In the genomic region with DNA sequence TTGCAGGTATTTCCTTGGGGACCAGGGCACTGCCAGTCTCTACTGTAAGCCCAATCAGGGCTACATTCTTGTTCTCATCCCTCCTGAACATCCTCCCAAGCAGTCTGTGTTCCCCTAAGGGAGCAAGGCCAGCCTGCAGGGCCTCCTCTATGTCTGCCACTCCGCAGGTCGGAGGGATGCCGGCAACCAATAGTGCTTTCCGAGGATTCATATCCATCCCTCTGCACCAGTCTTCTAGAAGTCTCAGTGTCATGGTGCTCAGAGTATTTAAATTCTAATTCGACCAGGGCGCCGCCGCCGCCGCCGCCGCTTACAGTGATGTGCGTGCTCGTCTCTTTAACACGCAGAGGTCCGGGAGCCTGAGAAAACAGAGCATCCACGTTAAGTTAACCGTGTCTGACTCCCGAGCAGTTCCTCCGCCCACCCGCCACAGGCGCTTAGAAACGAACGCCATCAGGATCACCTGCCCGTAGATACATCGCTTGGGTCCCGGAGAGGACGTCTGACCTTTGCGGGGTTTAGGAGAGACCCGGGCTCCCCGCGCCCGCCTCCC, we compare ENCODE assay signal across 7 mouse cellular contexts. TPM values are rescaled to one million over a fixed set of nuclear protein-coding genes. Genes with fewer than 3 reads are reported as not detected.
A peak's percentile ranks its signal among the peaks of the same experiment; 100 is the strongest.
DNase-seq lines count a peak whose midpoint lies in the region; ATAC-seq and TF ChIP-seq lines count a peak whose summit lies in the region.

No protein-coding gene starts in this region.

- H3K27me3 ChIP-seq in embryonic facial prominence, embryonic 13.5 days, result no peaks in the 10 kb centered on the region
- H3K27me3 ChIP-seq in hindbrain, embryonic 16.5 days (replicated peaks; ENCODE audit: control insufficient read depth, insufficient read depth, low read length), result no peaks in the 10 kb centered on the region
- H3K27me3 ChIP-seq in midbrain, embryonic 16.5 days (ENCODE audit: control insufficient read depth, insufficient read depth, low read depth, low read length), result no peaks in the 10 kb centered on the region

- H3K4me2 ChIP-seq in embryonic facial prominence, embryonic 13.5 days, result peak overlapping the region; percentile 85
- peak overlapping the region; percentile 90 for H3K4me2 ChIP-seq in hindbrain, embryonic 16.5 days (ENCODE audit: low read length)
- peak overlapping the region; percentile 97 for H3K4me2 ChIP-seq in midbrain, embryonic 16.5 days (ENCODE audit: low read length)

- peaks cover 7% of the 10 kb centered on the region for H3K4me1 ChIP-seq in lung, adult 2 months (ENCODE audit: control insufficient read depth, insufficient read depth, low read length)
- H3K4me1 ChIP-seq in embryonic facial prominence, embryonic 13.5 days, result peaks cover 18% of the 10 kb centered on the region
- H3K4me1 ChIP-seq in hindbrain, embryonic 16.5 days (ENCODE audit: control insufficient read depth, insufficient read depth, low read depth, low read length), result peaks cover 22% of the 10 kb centered on the region
- H3K4me1 ChIP-seq in midbrain, embryonic 16.5 days (ENCODE audit: control insufficient read depth, insufficient read depth, low read length), result peaks cover 23% of the 10 kb centered on the region

- under 1% methylated on average over 33 of the region's 33 CpGs for WGBS in lung, adult 2 months
- WGBS in embryonic facial prominence, embryonic 13.5 days, result under 1% methylated on average over 33 of the region's 33 CpGs
- under 1% methylated on average over 33 of the region's 33 CpGs for WGBS in hindbrain, embryonic 16.5 days
- WGBS in midbrain, embryonic 16.5 days, result under 1% methylated on average over 33 of the region's 33 CpGs

- H3K4me3 ChIP-seq in lung, adult 2 months (replicated peaks; ENCODE audit: extremely low read depth, low read depth, low read length), result peak overlapping the region; percentile 80
- H3K4me3 ChIP-seq in embryonic facial prominence, embryonic 13.5 days, result peak overlapping the region; percentile 78
- peak overlapping the region; percentile 80 for H3K4me3 ChIP-seq in hindbrain, embryonic 16.5 days (ENCODE audit: low read length)
- H3K4me3 ChIP-seq in midbrain, embryonic 16.5 days (ENCODE audit: low read depth, low read length), result peak overlapping the region; percentile 86

- peak overlapping the region; percentile 93 for H3K27ac ChIP-seq in embryonic facial prominence, embryonic 13.5 days
- peak overlapping the region; percentile 93 for H3K27ac ChIP-seq in hindbrain, embryonic 16.5 days (ENCODE audit: low read depth, low read length)
- peak overlapping the region; percentile 94 for H3K27ac ChIP-seq in midbrain, embryonic 16.5 days (ENCODE audit: low read length)

- DNase-seq in lung, adult 2 months, result no peak
- no peak for DNase-seq in lung, adult 18-20 months
- no peak for DNase-seq in thymus, postnatal 36 days
- DNase-seq in urinary bladder, postnatal 36 days (ENCODE audit: low spot score in 2 of 2), result no peak

- ATAC-seq in embryonic facial prominence, embryonic 13.5 days (ENCODE audit: insufficient number of reproducible peaks, insufficient read depth, low FRiP score, low TSS enrichment, low read depth), result 0 out of 2 replicates have a peak, but pooled peaks have one; percentile 28
- peak; percentile 82 for ATAC-seq in hindbrain, embryonic 16.5 days
- peak; percentile 83 for ATAC-seq in midbrain, embryonic 16.5 days

- peak overlapping the region; percentile 85 for H3K9ac ChIP-seq in embryonic facial prominence, embryonic 13.5 days
- peak overlapping the region; percentile 88 for H3K9ac ChIP-seq in hindbrain, embryonic 16.5 days (ENCODE audit: low read depth, low read length)
- peak overlapping the region; percentile 94 for H3K9ac ChIP-seq in midbrain, embryonic 16.5 days (ENCODE audit: low read depth, low read length)

- H3K9me3 ChIP-seq in embryonic facial prominence, embryonic 13.5 days, result no peaks in the 10 kb centered on the region
- no peaks in the 10 kb centered on the region for H3K9me3 ChIP-seq in hindbrain, embryonic 16.5 days (ENCODE audit: control insufficient read depth, low read length)
- no peaks in the 10 kb centered on the region for H3K9me3 ChIP-seq in midbrain, embryonic 16.5 days (replicated peaks; ENCODE audit: control insufficient read depth, low read length, poor library complexity, severe bottlenecking)

- no peak for TF ChIP-seq CTCF in lung, adult 2 months (IDR thresholded peaks at IDR 0.05; ENCODE audit: insufficient read depth, low read length)

- TF ChIP-seq POLR2A in lung, adult 2 months (IDR thresholded peaks at IDR 0.05; ENCODE audit: borderline replicate concordance, extremely low read depth, low read depth, low read length), result no peak

- peaks cover 10% of the 10 kb centered on the region for H3K36me3 ChIP-seq in embryonic facial prominence, embryonic 13.5 days
- peaks cover 3% of the 10 kb centered on the region; the same call in 1 of the 2 replicates for H3K36me3 ChIP-seq in hindbrain, embryonic 16.5 days (ENCODE audit: control insufficient read depth, insufficient read depth, low read length)
- H3K36me3 ChIP-seq in midbrain, embryonic 16.5 days (ENCODE audit: control insufficient read depth, insufficient read depth, low read length), result no peaks in the 10 kb centered on the region

RNA-seq across cellular contexts. Expression of a gene that starts 0.3 kb away (rescaled TPM):
- polyA plus RNA-seq in lung, adult 2 months (2012; rRNA removed), result 0.45 and 0.63 TPM in 2 replicates
- 25.5 and 25.7 TPM in 2 replicates for polyA plus RNA-seq in embryonic facial prominence, embryonic 13.5 days (2015; fragmentation: Nextera tagmentation; extraction: Ambion mirVana)
- 72.4 and 81.3 TPM in 2 replicates for polyA plus RNA-seq in hindbrain, embryonic 16.5 days (2015; fragmentation: Nextera tagmentation; extraction: Ambion mirVana)
- polyA plus RNA-seq in midbrain, embryonic 16.5 days (2015; fragmentation: Nextera tagmentation; extraction: Ambion mirVana), result 76.2 and 78.4 TPM in 2 replicates

RNA-seq across cellular contexts. Expression of a gene that starts 0.5 kb away (rescaled TPM):
- polyA plus RNA-seq in lung, adult 2 months (2012; rRNA removed), result 2.1 and 2.6 TPM in 2 replicates
- polyA plus RNA-seq in embryonic facial prominence, embryonic 13.5 days (2015; fragmentation: Nextera tagmentation; extraction: Ambion mirVana), result 9.7 and 10.9 TPM in 2 replicates
- polyA plus RNA-seq in hindbrain, embryonic 16.5 days (2015; fragmentation: Nextera tagmentation; extraction: Ambion mirVana), result 9.9 and 11.8 TPM in 2 replicates
- polyA plus RNA-seq in midbrain, embryonic 16.5 days (2015; fragmentation: Nextera tagmentation; extraction: Ambion mirVana), result 10.8 and 11.3 TPM in 2 replicates

RNA-seq across cellular contexts. Expression of a gene that starts 14.5 kb away (rescaled TPM):
- polyA plus RNA-seq in lung, adult 2 months (2012; rRNA removed), result not detected in 2 replicates
- polyA plus RNA-seq in embryonic facial prominence, embryonic 13.5 days (2015; fragmentation: Nextera tagmentation; extraction: Ambion mirVana), result not detected in 2 replicates
- not detected in 2 replicates for polyA plus RNA-seq in hindbrain, embryonic 16.5 days (2015; fragmentation: Nextera tagmentation; extraction: Ambion mirVana)
- polyA plus RNA-seq in midbrain, embryonic 16.5 days (2015; fragmentation: Nextera tagmentation; extraction: Ambion mirVana), result not detected in 2 replicates

RNA-seq across cellular contexts. Expression of a gene that starts 14.5 kb away (rescaled TPM):
- polyA plus RNA-seq in lung, adult 2 months (2012; rRNA removed), result 13.3 and 16.8 TPM in 2 replicates
- 36.0 and 38.9 TPM in 2 replicates for polyA plus RNA-seq in embryonic facial prominence, embryonic 13.5 days (2015; fragmentation: Nextera tagmentation; extraction: Ambion mirVana)
- 38.7 and 45.2 TPM in 2 replicates for polyA plus RNA-seq in hindbrain, embryonic 16.5 days (2015; fragmentation: Nextera tagmentation; extraction: Ambion mirVana)
- 48.6 and 53.2 TPM in 2 replicates for polyA plus RNA-seq in midbrain, embryonic 16.5 days (2015; fragmentation: Nextera tagmentation; extraction: Ambion mirVana)

RNA-seq across cellular contexts. Expression of a gene that starts 14.7 kb away (rescaled TPM):
- 11.4 and 14.6 TPM in 2 replicates for polyA plus RNA-seq in lung, adult 2 months (2012; rRNA removed)
- polyA plus RNA-seq in embryonic facial prominence, embryonic 13.5 days (2015; fragmentation: Nextera tagmentation; extraction: Ambion mirVana), result 42.1 and 44.7 TPM in 2 replicates
- polyA plus RNA-seq in hindbrain, embryonic 16.5 days (2015; fragmentation: Nextera tagmentation; extraction: Ambion mirVana), result 34.7 and 38.9 TPM in 2 replicates
- 33.8 and 34.7 TPM in 2 replicates for polyA plus RNA-seq in midbrain, embryonic 16.5 days (2015; fragmentation: Nextera tagmentation; extraction: Ambion mirVana)

Comparison
In these comparisons a context has a peak if more than half of its experiments do, and no peak if none do; other contexts are left out.
1. ATAC-seq: peak in every context shown above with its lines; median percentile 83 in midbrain, embryonic 16.5 days; 82 in hindbrain, embryonic 16.5 days; 28 in embryonic facial prominence, embryonic 13.5 days.
2. RNA of a gene that starts 0.3 kb away (polyA plus RNA-seq): 72.4 to 81.3 TPM in hindbrain, embryonic 16.5 days, 76.2 to 78.4 TPM in midbrain, embryonic 16.5 days and 25.5 to 25.7 TPM in embryonic facial prominence, embryonic 13.5 days; 0.45 to 0.63 TPM in lung, adult 2 months; every median in the first group is over 10 times any median in the second.
3. Peak in every context shown above with its lines, with median percentiles within 50 percentile points of each other: H3K4me3 ChIP-seq, H3K27ac ChIP-seq, H3K4me2 ChIP-seq and H3K9ac ChIP-seq.